In genomic region chr14:46917581-46917980, GRCm38 (mm10) we compare ENCODE assay signal across 23 mouse cellular contexts.
"Had no signal": no experiment of that assay in that cellular context is flagged by ENCODE, and none has a peak within 500 bp of the region (broad histone marks: within the 10 kb centered on the region; RNA-seq: fewer than 3 reads in every experiment).

No protein-coding gene starts in this region.

- DNase-seq: gastrocnemius, postnatal 14 days; gastrocnemius, postnatal 36 days; heart, adult 18-20 months; heart, postnatal 14 days; heart, postnatal 36 days; kidney, adult 11 months; kidney, adult 2 months; kidney, adult 9 months; kidney, postnatal 14 days; kidney, postnatal 36 days; layer of hippocampus, adult 9-11 months; layer of hippocampus, postnatal 36 days; left cerebral cortex, postnatal 4 days had no signal

- H3K4me1 ChIP-seq: hindbrain, embryonic 13.5 days; hindbrain, embryonic 15.5 days; liver, embryonic 12.5 days had no signal

- H3K27ac ChIP-seq: hindbrain, embryonic 13.5 days; hindbrain, embryonic 15.5 days; kidney, embryonic 15.5 days; kidney, postnatal 0 days; limb, embryonic 13.5 days; limb, embryonic 15.5 days; liver, embryonic 12.5 days; liver, embryonic 14.5 days had no signal

- H3K4me3 ChIP-seq: heart, embryonic 12.5 days; hindbrain, embryonic 13.5 days; hindbrain, embryonic 15.5 days; kidney, embryonic 15.5 days; limb, embryonic 13.5 days; limb, embryonic 15.5 days; liver, embryonic 12.5 days had no signal

- H3K9ac ChIP-seq: heart, embryonic 12.5 days; hindbrain, embryonic 13.5 days; hindbrain, embryonic 15.5 days; kidney, embryonic 15.5 days; limb, embryonic 13.5 days; limb, embryonic 15.5 days; liver, embryonic 12.5 days; liver, embryonic 14.5 days had no signal

- ATAC-seq: intestine, embryonic 16.5 days; liver, embryonic 12.5 days had no signal

- H3K36me3 ChIP-seq: heart, embryonic 12.5 days; hindbrain, embryonic 13.5 days; hindbrain, embryonic 15.5 days; kidney, embryonic 15.5 days; limb, embryonic 13.5 days; limb, embryonic 15.5 days; liver, embryonic 12.5 days had no signal

- H3K9me3 ChIP-seq: heart, embryonic 12.5 days; hindbrain, embryonic 13.5 days; hindbrain, embryonic 15.5 days; kidney, embryonic 15.5 days; limb, embryonic 13.5 days; limb, embryonic 15.5 days; liver, embryonic 12.5 days had no signal

- H3K27me3 ChIP-seq: heart, embryonic 12.5 days; hindbrain, embryonic 13.5 days; hindbrain, embryonic 15.5 days; kidney, embryonic 15.5 days; limb, embryonic 13.5 days; limb, embryonic 15.5 days; liver, embryonic 12.5 days had no signal

- H3K4me2 ChIP-seq: heart, embryonic 12.5 days; hindbrain, embryonic 13.5 days; hindbrain, embryonic 15.5 days; kidney, embryonic 15.5 days; limb, embryonic 13.5 days; limb, embryonic 15.5 days; liver, embryonic 12.5 days had no signal
